Mouse (Mus musculus): ENCODE results near the gene Ovca2.

Ovca2 gene

GRCm38 (mm10) chr11:75178672-75179208 is at the start of gene Ovca2:
Gene Ovca2 (minus strand): TSS chr11:75178835.
- DNase-seq (ENCODE audit: low read depth, low spot score), result peak; percentile 96

DNA sequence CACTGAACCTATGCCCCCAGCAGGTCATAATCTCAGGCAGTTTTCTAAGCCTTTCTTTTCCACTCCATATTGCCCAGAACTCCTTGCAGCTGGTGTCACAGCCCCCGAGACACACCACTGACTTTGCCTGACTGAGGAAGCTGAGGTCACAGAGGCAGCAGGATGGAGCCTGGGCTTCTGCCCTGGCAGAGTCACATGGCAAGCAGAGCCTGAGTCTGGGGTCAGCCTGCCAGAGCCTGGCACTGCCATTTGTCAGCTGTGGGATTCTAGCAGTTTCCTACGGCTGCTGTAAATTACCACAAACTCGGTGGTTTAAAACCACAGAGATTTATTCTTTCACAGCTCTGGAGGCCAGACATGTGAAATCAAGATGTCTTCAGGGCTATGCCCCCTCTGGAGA is 49.0 kb upstream of the Ovca2 start:
- no peak for DNase-seq (ENCODE audit: low read depth, low spot score)

DNA sequence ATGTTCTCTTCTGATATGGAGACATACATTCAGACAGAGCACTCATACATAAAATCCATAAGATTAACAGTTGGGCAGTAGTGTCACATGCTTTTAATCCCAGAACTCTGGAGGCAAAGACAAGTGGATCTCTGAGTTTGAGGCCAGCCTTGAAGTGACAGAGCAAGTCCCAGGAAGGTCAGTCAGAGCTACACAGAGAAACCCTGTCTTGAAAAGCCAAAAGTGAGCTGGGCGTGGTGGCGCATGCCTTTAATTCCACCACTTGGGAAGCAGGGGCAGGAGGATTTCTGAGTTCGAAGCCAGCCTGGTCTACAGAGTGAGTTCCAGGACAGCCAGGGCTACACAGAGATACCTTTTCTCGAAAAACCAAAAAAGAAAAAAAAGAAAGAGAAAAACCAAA is 46.2 kb upstream of the Ovca2 start:
- DNase-seq (ENCODE audit: low read depth, low spot score), result no peak

GRCm38 (mm10) chr11:75224062-75224461 is 45.4 kb upstream of the Ovca2 start:
- no peak for DNase-seq (ENCODE audit: low read depth, low spot score)

DNA sequence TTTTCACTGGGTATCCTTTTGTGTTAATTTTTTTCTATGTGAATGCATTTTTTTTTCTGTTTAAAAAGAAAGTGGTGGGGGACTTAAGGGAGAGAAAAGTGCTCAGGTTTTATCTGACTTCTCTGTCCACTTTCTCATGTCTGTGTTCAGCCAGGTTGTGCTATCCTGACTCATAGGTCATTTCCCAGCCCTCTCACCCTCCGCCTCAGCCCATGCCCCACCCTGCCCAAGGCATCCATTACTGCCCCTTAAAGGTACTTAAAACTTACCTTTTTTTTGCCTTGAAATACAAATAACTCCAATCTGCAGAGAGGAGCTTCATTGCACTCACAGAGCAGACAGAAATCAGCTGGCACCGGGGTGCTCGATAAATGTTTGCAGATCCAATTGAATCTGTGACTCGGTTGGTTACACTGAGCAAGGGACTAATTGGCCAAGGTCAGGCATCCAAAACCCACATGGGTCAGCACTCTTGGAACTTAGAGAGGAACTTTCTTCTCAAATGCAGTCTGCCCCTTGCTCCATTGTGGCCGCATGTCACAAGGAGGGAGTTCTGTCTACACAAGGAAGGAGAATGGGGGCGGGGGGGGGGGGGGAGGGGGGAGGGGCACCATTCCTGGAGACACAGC is 42.0 kb upstream of the Ovca2 start:
- no peak for DNase-seq (ENCODE audit: low read depth, low spot score)

DNA sequence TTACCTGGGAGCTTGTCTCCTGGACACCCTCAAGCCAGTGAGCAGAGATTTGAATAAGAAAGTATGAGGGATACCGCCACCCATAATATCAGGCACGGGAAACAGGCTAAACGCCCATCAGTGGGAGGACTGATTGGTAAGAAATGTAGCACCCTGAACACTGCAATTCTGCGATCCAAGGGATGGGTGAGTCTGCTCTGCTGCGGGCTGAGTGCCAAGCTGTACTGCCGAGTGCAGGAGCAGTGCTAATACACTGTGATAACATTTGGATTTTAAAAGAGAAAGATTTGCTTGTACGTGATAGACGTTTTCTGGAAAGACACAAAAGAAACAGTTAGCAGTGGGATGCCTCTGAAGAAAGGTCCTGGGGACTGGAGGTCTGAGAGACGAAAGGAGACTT is 41.5 kb upstream of the Ovca2 start:
- DNase-seq (ENCODE audit: low read depth, low spot score), result peak; percentile 86

DNA sequence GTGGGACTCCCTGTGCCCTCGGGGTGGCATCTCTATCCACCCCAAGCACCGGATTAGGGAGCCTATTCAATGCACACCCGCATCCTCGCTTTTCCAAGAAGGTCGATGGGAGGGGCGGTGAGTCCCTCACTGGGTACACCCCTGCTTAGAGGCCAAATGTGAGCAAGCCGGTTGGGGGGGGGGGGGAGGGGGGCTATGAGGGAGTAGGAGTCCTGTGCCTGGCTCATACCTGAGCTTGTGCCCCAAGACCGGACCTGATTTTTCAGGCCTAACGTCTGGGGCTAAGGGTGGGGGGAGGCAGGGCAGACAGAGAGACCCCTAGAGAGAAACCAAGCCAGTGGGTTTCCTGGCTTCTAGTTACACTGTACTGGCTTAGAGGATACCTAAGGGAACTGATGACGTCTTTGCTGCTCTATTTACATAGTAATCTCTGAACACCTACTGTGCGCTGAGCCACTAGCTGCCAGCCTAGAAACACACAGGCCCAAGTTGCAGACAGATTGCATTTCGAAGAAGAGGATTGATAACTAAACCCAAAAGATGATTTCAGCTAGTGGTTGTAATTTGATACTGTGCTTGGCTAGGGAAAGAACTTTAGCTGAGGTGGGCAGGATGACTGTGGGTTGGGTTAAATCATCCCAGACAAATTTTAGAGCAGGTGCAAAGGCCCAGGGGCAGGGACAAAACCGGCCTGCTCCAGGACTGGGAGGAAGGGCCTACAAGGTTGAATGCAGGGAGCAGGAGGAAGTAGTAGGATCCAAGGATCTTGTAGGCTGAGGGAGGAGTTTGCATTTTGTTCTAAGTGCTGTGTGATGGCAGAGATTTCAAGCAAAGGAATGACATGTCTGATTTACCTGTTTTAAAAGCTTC is 35.7 kb upstream of the Ovca2 start:
- no peak for DNase-seq (ENCODE audit: low read depth, low spot score)

- peak; percentile 54 for DNase-seq (ENCODE audit: low read depth, low spot score)
Observed at GRCm38 (mm10) chr11:75213372-75214080, 34.9 kb upstream of the Ovca2 start.

DNA sequence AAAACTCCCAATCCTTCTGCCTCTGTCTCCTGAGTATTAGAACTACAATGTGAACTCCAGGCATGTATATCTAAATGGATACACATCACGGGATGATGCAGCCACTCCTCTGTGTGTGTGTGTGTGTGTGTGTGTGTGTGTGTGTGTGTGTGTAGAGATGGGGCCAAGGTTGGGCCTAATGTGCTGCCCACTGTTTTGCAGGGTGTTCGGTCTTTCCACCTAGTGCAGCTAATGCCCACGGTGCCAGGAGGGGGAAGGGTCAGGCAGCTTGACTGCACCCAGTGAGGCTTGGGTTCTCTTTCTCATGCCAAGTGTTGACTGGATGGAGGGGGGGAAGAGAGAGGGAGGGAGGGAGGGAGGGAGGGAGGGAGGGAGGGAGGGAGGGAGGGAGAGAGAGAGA is 34.2 kb upstream of the Ovca2 start:
- DNase-seq (ENCODE audit: low read depth, low spot score), result peak; percentile 74

GRCm38 (mm10) chr11:75212031-75212667 is 33.5 kb upstream of the Ovca2 start:
- DNase-seq (ENCODE audit: low read depth, low spot score), result peak; percentile 91

- no peak for DNase-seq (ENCODE audit: low read depth, low spot score)
Observed at GRCm38 (mm10) chr11:75210755-75211154, 32.1 kb upstream of the Ovca2 start.

DNA sequence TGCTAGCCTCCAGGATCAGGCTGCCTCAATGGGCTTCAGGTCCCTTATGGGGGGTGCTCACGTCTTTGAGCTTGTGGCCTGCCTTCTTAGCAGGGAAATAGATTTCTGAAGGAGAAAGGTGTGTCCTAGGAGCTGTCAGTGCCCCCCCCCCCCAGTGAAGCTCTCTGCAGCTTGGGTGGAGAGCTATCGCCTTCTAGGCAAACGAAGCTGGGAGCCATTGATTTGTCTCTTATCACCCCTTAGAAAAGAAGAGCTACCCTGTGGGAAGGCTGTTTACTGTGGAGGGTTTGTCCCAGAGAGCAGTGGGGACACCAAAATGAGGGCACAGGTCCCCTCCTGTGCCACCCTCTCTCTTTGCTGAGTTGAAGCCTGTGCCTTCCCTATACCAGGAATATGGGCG is 31.5 kb upstream of the Ovca2 start:
- DNase-seq (ENCODE audit: low read depth, low spot score), result no peak

- DNase-seq (ENCODE audit: low read depth, low spot score), result peak; percentile 52
Observed at GRCm38 (mm10) chr11:75209363-75209762, 30.7 kb upstream of the Ovca2 start.

DNA sequence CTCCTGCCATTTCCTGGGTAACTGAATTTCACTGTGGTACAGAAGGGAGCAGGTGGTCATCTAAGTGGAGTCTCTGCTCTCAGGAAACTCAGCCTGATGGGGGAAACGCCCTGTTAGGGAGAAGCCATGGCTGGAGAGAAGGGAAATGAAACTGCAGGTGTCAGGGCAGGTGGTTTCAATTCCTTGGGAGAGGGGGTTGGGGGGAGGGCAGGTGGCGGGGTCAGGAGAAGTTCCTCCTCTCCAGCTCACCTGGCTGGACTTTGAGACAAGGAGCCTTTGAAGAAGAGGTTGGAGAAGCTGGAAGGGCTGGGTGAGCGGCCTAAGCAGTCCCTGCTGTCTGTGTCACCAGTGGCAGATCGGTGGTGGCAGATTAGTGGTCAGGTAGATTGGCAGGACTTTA is 27.7 kb upstream of the Ovca2 start:
- no peak for DNase-seq (ENCODE audit: low read depth, low spot score)

- peak; percentile 37 for DNase-seq (ENCODE audit: low read depth, low spot score)
Observed at GRCm38 (mm10) chr11:75204472-75204871, 25.8 kb upstream of the Ovca2 start.

- peak; percentile 49 for DNase-seq (ENCODE audit: low read depth, low spot score)
Observed at GRCm38 (mm10) chr11:75203926-75204325, 25.3 kb upstream of the Ovca2 start.

- no peak for DNase-seq (ENCODE audit: low read depth, low spot score)
Observed at GRCm38 (mm10) chr11:75201721-75202120, 23.1 kb upstream of the Ovca2 start.

DNA sequence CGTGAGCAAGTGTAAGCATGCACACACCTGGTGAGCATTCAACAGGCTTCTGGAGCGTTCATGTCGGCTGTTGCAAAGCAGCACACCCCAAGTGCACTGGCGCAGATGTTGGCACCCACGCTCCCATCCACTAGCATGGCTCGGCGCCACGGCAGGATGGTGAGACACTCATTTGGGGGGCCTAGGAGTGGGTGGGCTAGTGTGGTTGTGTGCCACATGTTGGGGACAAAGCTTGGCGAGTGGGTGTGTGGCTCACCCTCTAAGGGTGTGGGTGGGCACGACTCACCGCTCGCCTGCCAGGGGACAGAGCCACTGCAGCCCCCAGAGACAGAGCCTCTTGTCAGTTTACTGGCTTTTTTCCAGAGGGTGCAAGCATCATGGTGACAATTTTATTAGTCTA is 22.3 kb upstream of the Ovca2 start:
- peak; percentile 84 for DNase-seq (ENCODE audit: low read depth, low spot score)

DNA sequence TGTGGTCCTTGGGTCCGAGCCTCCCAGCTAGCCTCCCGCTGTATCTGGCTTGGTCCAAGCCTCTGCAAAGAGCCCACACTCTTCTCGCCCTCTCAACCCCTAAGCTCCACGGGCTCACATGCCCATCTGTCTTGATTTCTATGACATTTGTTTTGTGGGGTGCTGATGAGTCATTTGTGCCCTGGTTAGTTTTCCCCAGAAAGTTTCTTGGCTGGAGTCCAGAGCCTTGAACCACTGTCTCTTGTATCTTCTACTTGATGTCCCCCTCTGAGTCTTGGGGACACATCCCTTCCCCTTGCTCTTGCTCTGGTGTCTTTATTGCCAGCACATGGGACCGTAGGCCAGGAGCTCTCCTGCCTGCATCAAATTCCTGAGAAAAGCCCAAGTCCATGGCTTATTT is 21.3 kb upstream of the Ovca2 start:
- no peak for DNase-seq (ENCODE audit: low read depth, low spot score)

DNA sequence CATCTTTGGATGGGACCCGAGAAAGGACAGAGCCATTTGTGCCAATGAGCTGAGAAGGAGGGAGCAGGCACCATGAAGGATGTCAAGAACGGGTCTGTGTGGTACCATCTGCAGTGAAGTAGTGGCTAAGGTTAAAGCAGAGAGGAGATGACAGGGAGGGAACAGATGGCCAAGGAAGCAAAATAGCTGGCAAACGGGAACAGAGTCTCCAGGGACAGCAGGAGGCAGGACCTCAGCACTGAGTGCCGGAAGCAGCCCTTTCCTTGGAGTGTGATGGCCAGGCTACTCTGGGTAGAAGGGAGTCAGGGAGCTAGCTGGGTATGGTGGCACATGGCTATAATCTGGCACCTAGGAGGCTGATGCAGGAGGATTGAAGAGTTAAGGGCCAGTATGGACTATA is 20.2 kb upstream of the Ovca2 start:
- peak; percentile 88 for DNase-seq (ENCODE audit: low read depth, low spot score)

GRCm38 (mm10) chr11:75197956-75198355 is 19.3 kb upstream of the Ovca2 start:
- DNase-seq (ENCODE audit: low read depth, low spot score), result no peak

GRCm38 (mm10) chr11:75196131-75196530 is 17.5 kb upstream of the Ovca2 start:
- no peak for DNase-seq (ENCODE audit: low read depth, low spot score)
